Mouse (Mus musculus): ENCODE results near the gene Fgf11. TPM values are rescaled to one million over a fixed set of nuclear protein-coding genes. Genes with fewer than 3 reads are reported as not detected.

Fgf11 gene
- total RNA-seq (2023) = 0.21 to 0.22 TPM in 2 of 4 replicates, not detected in the others

GRCm38 (mm10) chr11:69801379-69801977, at the start of gene Fgf11:
Gene Fgf11 (minus strand): TSS chr11:69801857.

GRCm38 (mm10) chr11:69846198-69846680, 44.6 kb upstream of the Fgf11 start, which contains the start of gene Plscr3:
Gene Plscr3 (plus strand): TSS chr11:69846376.

DNA sequence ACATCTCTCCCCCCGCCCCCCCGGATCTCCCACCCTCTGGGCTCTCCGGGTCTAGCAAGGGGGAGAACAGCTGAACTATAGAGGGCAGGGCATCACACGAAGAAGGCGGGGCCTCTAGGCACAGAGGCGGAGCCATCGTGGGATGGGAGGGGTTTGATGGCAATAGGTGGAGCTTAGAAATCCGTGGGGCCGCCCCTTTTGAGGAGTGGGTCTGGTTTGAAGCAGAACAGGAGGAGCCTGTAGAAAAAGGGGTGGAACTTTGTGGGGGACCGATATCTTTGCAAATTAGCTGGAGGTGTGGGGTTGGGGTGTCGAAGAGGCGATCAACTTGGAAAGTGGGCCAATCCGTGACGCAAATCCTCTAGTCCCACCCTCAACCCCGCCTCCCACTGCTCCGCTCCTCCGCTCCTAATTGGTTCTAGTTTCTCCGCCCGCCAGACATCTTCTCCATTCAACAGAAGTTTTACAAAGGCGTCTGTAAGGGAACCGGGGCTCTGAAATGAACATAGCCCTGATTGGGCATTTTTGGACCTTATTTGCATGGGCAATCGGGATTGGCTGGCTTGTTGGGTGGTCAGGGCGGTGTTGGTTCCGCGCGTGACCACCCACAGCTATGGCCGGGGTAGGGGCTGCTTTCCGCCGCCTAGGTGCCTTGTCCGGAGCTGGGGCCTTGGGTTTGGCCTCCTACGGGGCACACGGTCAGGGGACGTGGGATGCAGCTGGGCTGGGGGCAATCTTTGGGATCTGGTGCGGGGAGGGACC, 36.5 kb upstream of the Fgf11 start, which contains the start of gene Tmem256:
TSS of gene Tmem256 (plus strand) at position 563 of the 762 bp plus-strand sequence.

DNA sequence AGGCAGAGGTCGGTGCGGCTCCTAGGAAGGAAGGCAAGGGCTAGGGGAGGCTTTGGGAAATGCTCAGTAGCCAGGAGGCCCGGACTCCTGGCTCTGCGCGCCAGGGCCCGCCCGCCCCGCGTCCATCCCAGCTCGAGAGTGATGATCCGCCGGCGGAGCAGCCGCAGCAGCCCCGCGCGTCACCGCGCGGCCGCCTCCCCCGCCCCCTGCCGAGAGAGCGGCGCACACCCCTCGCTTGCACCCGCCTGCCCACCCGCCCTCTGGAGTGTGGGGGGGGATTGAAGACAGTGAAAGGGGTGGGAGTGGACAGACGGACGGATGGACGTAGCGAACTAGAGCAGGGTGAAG, 35.9 kb upstream of the Fgf11 start, which contains the start of gene Nlgn2:
TSS of gene Nlgn2 (minus strand) at position 181 of the 348 bp plus-strand sequence.

DNA sequence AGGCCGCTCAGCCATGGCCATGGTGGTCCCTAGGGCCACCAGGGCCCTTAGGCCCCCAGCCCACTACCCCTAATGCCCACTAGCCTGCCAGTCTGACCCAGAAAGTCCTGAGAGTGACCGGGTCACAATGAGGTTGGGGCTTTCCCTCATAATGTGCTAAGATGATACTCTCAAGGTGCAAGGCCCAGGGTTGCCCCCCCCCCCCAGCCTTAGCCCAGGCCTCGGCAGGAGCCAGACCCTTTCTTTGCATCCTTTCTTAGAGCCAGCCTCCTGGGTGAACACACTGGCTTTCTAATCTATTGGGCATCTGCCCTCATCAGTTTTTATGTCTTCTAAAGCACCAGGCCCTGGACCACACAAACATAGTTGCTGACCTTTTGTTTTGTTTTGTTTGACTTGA, 20.4 kb upstream of the Fgf11 start, which contains the start of gene Spem1:
TSS of gene Spem1 (minus strand) at position 101 of the 400 bp plus-strand sequence.

DNA sequence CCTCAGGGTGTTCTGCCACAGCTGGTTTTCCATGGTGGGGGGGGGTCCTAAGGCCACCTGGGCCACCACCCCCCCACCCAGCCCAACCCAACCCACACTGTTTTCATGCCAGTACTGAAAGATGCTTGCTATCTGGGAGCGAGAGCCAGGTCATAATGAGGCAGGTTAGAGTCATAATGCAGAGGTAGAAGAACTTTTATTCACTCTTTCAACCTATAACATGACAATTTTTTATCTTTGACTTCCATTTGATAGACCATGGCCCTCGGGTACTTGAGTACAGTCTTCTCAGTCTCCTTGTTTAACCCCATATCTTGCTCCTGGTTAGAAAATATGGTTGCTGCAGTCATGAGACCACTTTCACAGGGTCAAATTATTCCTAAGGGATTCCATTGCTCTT, 16.7 kb upstream of the Fgf11 start, which contains the start of gene Spem2:
TSS of gene Spem2 (minus strand) at position 101 of the 400 bp plus-strand sequence.

DNA sequence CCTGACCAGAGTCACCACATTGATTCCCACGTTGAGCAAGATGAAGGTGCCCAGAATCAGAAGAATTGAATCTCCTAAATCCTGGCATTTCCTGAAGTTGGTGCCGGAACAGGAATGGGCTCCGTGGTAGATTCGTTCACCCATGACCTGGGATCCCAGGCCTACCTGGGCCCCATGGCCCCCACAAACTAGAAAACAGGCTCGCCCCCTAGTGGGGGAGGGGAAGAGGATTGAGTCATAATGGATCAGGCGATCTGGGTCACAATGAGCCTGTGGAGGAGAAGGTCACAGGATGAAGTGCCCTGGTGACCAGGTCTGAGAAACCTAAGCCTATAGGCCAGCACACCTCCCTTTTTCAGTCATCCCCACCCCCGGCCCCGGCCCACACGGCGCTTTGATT, 13.5 kb upstream of the Fgf11 start, which contains the start of gene Gm39566:
TSS of gene Gm39566 (minus strand) at position 144 of the 400 bp plus-strand sequence.

GRCm38 (mm10) chr11:69804972-69805909, 3.6 kb upstream of the Fgf11 start, which contains the start of gene Tmem102:
Gene Tmem102 (minus strand): TSS chr11:69805624.

DNA sequence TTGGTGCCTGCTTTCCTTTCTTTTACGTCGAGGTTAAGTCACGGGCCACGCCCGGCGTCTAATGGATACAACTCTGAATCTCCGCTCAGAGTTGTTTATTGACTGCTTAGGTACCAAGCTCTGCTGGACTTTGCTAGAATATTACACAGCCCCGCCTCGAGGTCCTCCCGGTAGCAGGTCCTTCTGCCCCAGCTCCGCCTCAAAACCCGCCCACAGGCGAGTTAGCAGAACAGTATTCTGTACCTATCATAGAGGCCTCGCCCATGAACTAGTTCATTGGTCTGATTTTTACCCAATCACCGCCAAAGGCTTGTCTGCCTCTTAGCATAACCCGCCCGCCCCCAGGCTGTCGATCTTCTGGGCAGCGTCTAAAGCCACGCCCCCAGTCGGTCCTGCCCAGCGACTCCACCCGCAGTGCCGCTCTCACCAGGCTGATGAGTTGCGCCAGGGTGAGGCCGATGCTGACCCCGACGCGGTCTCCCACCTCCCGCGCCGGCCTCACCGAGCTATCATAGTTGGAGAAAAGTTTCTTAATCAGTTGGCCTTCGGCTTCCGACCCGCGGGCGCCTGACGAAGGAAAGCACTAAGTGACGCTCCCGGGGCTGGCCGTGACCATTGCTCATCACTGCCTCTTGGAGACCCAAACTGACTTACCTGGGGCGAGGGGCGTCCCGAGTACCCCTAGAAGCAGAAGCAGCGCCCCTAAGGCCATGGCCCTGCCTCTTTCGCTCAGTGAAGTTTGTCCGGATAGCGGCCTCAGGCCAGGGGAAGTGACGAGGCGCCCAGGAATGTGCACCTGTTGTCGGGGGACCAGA, 6.3 kb downstream of the Fgf11 start, which contains the start of gene Chrnb1:
TSS of gene Chrnb1 (minus strand) at position 776 of the 815 bp plus-strand sequence.

GRCm38 (mm10) chr11:69765221-69766125, 36.2 kb downstream of the Fgf11 start, which contains the start of gene Zbtb4:
Gene Zbtb4 (plus strand): TSS chr11:69765912.

DNA sequence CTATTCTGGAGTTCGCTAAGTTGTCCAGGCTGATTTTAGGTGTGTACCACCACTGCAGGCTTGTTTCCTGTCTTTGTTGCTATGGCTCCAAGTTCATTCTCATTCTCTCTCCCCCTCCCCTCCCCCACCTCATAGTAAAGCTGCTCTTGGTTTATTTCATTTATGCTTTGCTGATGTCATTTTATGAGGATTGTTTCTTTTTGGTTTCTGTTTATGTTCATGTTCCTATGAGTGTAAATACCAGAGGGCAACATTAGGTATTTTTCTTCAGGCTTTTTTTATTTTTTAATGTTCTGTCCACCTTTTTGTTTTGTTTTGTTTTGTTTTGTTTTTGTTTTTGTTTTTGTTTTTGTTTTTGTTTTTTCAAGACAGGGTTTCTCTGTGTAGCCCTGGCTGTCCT, 39.8 kb downstream of the Fgf11 start, which contains the start of gene Slc35g3:
TSS of gene Slc35g3 (minus strand) at position 101 of the 400 bp plus-strand sequence.

GRCm38 (mm10) chr11:69758478-69758970, 43.1 kb downstream of the Fgf11 start, which contains the start of gene Polr2a:
Gene Polr2a (minus strand): TSS chr11:69758637.

Other genes starting within 250 kb of the Fgf11 start
- 0.18 to 0.66 TPM (median 0.35 TPM) in 4 replicates for gene Efnb3, start 241.7 kb downstream of the Fgf11 start, total RNA-seq (2023)
- 11.0 to 15.2 TPM (median 13.1 TPM) in 4 replicates for gene Wrap53, start 221.6 kb downstream of the Fgf11 start, total RNA-seq (2023)
- gene Trp53, start 221.5 kb downstream of the Fgf11 start, total RNA-seq (2023) = 122 to 134 TPM (median 130 TPM) in 4 replicates
- 0.26 to 0.67 TPM (median 0.31 TPM) in 3 of 4 replicates, not detected in the other for gene Atp1b2, start 195.9 kb downstream of the Fgf11 start, total RNA-seq (2023)
- not detected in 4 replicates for gene Shbg, start 184.0 kb downstream of the Fgf11 start, total RNA-seq (2023)
- gene Sat2, start 179.8 kb downstream of the Fgf11 start, total RNA-seq (2023) = not detected in 4 replicates
- 73.0 to 86.7 TPM (median 81.7 TPM) in 4 replicates for gene Fxr2, start 168.9 kb downstream of the Fgf11 start, total RNA-seq (2023)
- 0.95 TPM in 1 of 4 replicates, not detected in the others for gene Sox15, start 146.5 kb downstream of the Fgf11 start, total RNA-seq (2023)
- 58.5 to 68.1 TPM (median 64.8 TPM) in 4 replicates for gene Mpdu1, start 139.2 kb downstream of the Fgf11 start, total RNA-seq (2023)
- 13.5 to 15.1 TPM (median 14.6 TPM) in 4 replicates for gene Cd68, start 135.7 kb downstream of the Fgf11 start, total RNA-seq (2023)
- 683 to 716 TPM (median 701 TPM) in 4 replicates for gene Eif4a1, start 129.4 kb downstream of the Fgf11 start, total RNA-seq (2023)
- gene Senp3, start 119.8 kb downstream of the Fgf11 start, total RNA-seq (2023) = 112 to 142 TPM (median 125 TPM) in 4 replicates
- not detected in 4 replicates for gene Tnfsf13, start 116.1 kb downstream of the Fgf11 start, total RNA-seq (2023)
- 0.40 TPM in 1 of 4 replicates, not detected in the others for gene Tnfsf12, start 106.0 kb downstream of the Fgf11 start, total RNA-seq (2023)
- gene Tnfsfm13, start 105.8 kb downstream of the Fgf11 start, total RNA-seq (2023) = 0.56 TPM in 1 of 4 replicates, not detected in the others
- gene Polr2a, start 43.2 kb downstream of the Fgf11 start, total RNA-seq (2023) = 227 to 251 TPM (median 238 TPM) in 4 replicates
- not detected in 4 replicates for gene Slc35g3, start 39.9 kb downstream of the Fgf11 start, total RNA-seq (2023)
- 62.1 to 72.6 TPM (median 65.4 TPM) in 4 replicates for gene Zbtb4, start 35.9 kb downstream of the Fgf11 start, total RNA-seq (2023)
- gene Chrnb1, start 5.9 kb downstream of the Fgf11 start, total RNA-seq (2023) = 7.8 to 14.5 TPM (median 12.0 TPM) in 4 replicates
- 0.30 TPM in 1 of 4 replicates, not detected in the others for gene Tmem102, start 3.8 kb upstream of the Fgf11 start, total RNA-seq (2023)
- gene Gm39566, start 13.4 kb upstream of the Fgf11 start, total RNA-seq (2023) = not detected in 4 replicates
- gene Spem2, start 16.6 kb upstream of the Fgf11 start, total RNA-seq (2023) = not detected in 4 replicates
- gene Spem1, start 20.3 kb upstream of the Fgf11 start, total RNA-seq (2023) = not detected in 4 replicates
- gene Nlgn2, start 35.9 kb upstream of the Fgf11 start, total RNA-seq (2023) = 0.27 to 1.5 TPM (median 0.32 TPM) in 4 replicates
- 29.5 to 37.7 TPM (median 32.6 TPM) in 4 replicates for gene Tmem256, start 36.7 kb upstream of the Fgf11 start, total RNA-seq (2023)
- 9.9 to 12.6 TPM (median 11.5 TPM) in 4 replicates for gene Plscr3, start 44.5 kb upstream of the Fgf11 start, total RNA-seq (2023)
- not detected in 4 replicates for gene Tnk1, start 56.9 kb upstream of the Fgf11 start, total RNA-seq (2023)
- gene Tmem95, start 76.2 kb upstream of the Fgf11 start, total RNA-seq (2023) = not detected in 4 replicates
- gene Kctd11, start 79.5 kb upstream of the Fgf11 start, total RNA-seq (2023) = 1.3 to 2.6 TPM (median 2.3 TPM) in 4 replicates
- gene Acap1, start 93.7 kb upstream of the Fgf11 start, total RNA-seq (2023) = 473 to 501 TPM (median 485 TPM) in 4 replicates
- 1.2 to 3.5 TPM (median 2.0 TPM) in 4 replicates for gene 2810408A11Rik, start 99.1 kb upstream of the Fgf11 start, total RNA-seq (2023)
- gene Neurl4, start 99.2 kb upstream of the Fgf11 start, total RNA-seq (2023) = 51.5 to 76.4 TPM (median 73.4 TPM) in 4 replicates
- gene Gps2, start 112.0 kb upstream of the Fgf11 start, total RNA-seq (2023) = 144 to 150 TPM (median 147 TPM) in 4 replicates
- 337 to 380 TPM (median 350 TPM) in 4 replicates for gene Eif5a, start 120.1 kb upstream of the Fgf11 start, total RNA-seq (2023)
- gene Ybx2, start 133.9 kb upstream of the Fgf11 start, total RNA-seq (2023) = not detected in 4 replicates
- gene Slc2a4, start 146.3 kb upstream of the Fgf11 start, total RNA-seq (2023) = not detected in 4 replicates
- not detected in 4 replicates for gene Cldn7, start 162.9 kb upstream of the Fgf11 start, total RNA-seq (2023)
- 87.5 to 123 TPM (median 99.1 TPM) in 4 replicates for gene Ctdnep1, start 179.3 kb upstream of the Fgf11 start, total RNA-seq (2023)
- 49.4 to 55.9 TPM (median 52.5 TPM) in 4 replicates for gene Elp5, start 180.7 kb upstream of the Fgf11 start, total RNA-seq (2023)
- 285 to 331 TPM (median 318 TPM) in 4 replicates for gene Gabarap, start 189.3 kb upstream of the Fgf11 start, total RNA-seq (2023)
- 48.3 to 52.7 TPM (median 51.4 TPM) in 4 replicates for gene Phf23, start 193.9 kb upstream of the Fgf11 start, total RNA-seq (2023)
- gene Dvl2, start 198.7 kb upstream of the Fgf11 start, total RNA-seq (2023) = 51.2 to 61.3 TPM (median 58.7 TPM) in 4 replicates
- gene Acadvl, start 213.6 kb upstream of the Fgf11 start, total RNA-seq (2023) = 44.6 to 55.5 TPM (median 48.8 TPM) in 4 replicates
- 3.9 to 7.2 TPM (median 4.3 TPM) in 4 replicates for gene Dlg4, start 215.1 kb upstream of the Fgf11 start, total RNA-seq (2023)